Mouse (Mus musculus) thymus, adult 18-20 months (tissue): ENCODE results near the gene Cldn13.
"Not testable (repeated sequence)": the region's sequence is repeated elsewhere in the genome, so short reads cannot be mapped to it uniquely, and the experiment has no call there.

Source experiments
- DNase-seq, 2 experiments: peaks; one replicate each; pipeline ENCODE4 v3.0.0; 2022; ENCODE audit warnings: mixed read lengths in 2 of 2

Gene Cldn13

DNA sequence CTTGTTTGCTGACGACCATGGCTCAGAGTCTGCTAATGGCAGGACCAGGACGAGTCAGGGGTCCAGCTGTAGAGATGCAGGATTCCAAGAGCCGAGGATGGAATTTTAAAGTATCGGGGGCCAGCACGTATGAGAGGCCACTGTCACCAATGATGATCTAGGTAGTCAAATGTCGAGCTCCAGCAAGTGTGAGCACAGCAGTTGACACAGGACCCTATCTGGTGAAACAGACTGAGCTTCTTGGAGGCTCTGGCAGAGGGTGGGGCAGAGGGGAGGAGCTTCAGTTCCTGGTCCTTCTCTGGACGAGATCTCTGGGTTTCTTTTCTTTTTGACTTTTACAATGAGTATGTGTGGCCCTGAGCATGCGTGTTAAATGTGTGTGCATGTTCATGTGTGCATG is at the start of gene Cldn13:
Gene Cldn13, minus strand, starts transcription at position 216 of the 400 bp plus-strand sequence.
- DNase-seq, result no peak

DNA sequence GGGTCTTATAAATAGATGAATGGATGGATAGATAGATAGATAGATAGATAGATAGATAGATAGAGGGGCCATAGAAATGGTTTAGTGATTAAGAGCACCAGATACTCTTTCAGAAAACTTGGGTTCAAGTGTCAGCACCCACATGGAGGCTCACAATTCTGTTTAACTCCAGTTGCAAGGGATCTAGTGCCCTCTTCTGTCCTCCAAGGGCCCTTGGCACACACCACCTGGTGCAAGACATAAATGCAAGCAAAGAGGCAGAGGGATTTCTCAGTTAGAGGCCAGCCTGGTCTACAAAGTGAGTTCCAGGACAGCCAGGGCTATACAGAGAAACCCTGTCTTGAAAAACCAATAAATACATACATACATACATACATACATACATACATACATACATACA is 49.3 kb upstream of the Cldn13 start:
- DNase-seq, result not testable (repeated sequence)

DNA sequence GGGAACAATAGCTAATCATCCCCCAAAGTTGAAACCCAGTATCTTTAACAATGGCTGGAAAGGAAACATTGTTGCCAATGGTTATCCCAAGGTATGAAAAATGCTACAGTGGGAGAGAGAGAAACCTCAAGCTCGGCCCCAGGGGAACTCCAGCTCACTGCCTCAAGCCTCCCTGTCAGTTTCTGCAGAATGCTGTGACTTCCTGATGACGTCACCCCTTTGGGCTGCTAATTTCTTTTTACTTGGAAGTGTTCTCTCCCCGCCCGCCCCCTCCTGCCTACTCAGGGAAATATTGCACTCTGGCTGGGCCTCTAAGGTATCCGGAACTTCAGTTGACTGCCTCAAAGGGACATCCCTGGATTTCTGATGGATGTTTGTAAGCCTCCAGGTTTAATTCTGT is 48.2 kb upstream of the Cldn13 start:
- DNase-seq, result no peak

DNA sequence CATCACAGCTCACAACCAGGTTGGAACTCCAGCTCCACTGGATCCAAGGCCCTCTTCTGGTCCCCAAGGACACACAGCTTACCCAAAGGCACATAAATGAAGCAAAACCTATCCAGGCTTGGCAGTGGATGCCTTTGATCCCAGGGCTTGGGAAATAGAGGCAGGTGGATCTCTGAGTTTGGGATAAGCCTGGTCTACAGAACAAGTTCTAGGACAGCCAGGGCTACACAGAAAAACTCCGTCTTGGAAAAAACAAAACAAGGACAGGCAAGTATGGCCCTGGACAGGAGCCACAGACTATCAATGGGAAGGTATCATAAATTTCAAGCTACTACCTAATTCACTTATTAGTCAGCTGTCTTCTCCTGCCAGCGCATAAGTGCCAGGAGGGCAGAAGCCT is 46.2 kb upstream of the Cldn13 start:
- no peak for DNase-seq

DNA sequence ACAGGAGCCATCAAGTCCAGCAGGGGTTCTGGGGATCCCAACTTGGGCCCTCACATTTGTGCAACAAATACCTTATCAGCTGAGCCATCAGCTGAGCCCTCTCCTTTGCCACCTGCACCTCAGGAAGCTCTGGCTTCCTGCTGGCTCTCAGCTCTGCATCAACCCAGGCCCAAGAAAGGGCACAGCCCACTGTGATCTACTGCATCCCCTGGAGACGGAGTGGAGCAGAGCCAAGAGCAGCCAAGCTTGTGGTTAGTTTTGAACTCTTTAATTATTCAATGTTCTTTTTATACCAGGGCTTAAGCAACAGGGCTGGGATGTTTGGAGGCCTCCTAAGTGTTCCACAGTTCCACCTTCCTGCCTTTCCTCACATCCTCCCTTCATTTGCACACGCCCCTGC is 45.1 kb upstream of the Cldn13 start:
- DNase-seq, result peak in 1 of 2 experiments; percentile 40

DNA sequence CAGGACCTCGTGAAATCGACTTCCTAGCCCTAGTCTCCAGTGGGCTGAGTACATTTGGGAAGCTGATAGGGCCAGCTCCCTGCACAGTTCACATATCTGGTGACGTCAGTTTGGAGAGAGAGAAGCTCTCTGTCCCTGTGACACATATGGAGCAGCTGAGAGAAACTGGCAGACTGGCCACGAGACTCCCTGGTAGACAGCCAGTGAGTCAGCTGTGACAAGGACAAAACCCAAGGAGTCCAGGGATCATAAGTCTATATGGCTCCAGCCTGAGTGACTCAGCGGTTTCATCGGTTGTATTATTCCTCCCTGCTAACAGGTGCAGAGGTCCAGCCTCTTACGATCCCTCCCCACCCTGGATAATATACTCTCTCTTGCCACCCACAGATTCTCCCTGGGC is 43.8 kb upstream of the Cldn13 start:
- no peak for DNase-seq

DNA sequence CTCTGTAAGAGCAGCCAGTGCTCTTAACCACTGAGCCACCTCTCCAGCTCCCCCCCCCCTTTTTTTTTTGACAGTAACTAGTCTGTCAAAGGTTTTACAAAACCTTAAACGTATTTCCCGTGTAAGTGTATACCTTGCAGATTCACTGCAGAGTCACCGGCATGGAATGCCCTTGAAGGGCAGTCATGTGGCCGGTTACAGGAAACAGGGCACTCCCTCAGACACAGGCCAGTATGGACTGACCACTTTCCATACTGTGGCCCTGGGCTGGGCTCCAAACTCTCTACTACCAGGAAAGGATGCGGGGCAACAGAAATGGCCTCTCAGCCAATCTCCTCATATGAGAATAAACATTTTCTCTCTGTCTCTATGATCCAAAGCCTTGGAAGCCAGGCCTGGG is 40.2 kb upstream of the Cldn13 start:
- no peak for DNase-seq

DNA sequence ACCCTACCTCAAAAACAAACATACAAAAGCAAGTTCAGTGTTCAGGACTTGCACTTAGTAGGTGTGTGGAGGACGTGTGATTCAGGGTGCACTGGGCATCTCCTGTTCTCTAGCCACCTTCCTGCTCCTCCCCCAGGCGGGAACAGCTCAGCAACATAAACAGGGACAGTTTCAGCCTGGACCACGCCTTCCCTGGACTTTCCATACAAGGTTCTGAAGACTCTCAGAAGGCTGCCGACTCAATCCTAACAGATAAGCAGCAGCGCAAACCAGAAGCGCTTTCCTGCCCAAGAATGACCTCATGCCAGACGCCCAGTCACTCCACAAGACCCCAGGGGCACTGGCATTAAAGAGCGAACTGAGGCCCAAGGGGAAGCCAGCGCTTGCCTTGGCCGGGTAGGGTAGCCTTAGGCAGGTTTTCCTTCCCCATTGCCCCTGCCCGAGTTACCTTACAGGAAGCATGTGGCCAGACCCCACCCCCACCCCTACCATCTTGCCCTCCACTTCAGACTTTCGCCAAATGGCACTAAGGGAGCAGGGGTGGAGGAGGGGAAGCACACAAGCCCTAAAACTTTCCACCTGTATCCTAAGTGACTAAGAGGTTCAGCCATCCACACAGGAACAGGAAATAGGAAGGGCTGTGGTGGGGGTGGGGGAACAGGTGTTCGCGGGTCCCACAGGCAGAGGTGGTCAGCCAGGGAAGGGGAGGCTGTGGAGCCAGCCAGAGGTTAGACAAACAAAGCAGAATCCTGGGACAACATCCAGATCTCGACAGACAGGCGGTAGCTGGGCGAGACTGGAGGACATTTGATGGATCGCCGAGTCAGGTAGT is 35.9 kb upstream of the Cldn13 start:
- DNase-seq, result peak; percentile 50 to 67

DNA sequence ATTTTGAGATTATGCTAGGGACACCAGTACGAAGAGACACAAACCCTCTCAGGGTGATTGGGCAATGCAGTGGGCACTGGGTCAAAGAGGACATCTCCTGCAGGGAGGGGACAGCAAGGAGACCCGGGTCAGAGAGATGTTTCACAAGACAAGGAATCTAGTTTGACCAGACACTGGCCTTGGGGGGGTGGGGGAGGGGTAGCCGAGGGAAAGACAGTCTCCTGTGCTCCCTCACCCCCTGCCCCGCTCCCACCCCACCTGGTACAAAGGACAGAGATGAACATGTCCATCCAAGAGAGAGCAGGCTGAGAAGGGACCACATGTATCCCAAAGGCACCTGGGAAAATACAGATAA is 32.7 kb upstream of the Cldn13 start:
- no peak for DNase-seq

DNA sequence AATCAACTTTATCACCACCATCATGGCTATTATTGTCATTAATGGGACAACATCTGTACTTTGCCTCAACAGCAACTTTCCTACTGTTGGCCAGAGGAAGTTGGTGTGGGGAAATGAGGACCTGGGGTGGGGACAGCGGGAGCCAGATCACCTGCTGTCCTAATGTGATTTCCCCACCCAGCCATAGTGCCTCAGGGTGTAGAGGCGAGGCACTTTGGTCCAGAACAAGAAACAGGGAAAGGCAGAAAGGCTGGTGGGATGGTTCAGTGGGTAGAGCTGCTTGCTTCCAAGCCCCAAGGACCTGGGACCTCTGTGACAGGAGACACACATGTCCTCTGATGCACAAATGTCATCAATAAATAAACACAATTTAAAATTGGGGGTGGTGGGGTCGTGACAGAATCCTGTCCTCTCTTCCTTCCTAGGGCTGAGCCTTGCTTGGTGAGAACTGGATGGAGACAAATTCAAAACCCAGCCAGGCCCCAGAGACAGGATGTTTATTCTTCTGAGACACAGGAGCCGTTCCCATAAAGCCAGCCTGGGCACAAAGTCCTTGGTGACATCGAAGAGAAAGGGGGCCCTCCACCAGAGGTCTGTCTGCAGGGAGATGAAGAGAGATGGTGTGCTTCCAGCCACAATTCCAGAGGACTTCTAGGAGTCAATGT is 32.2 kb upstream of the Cldn13 start:
- no peak for DNase-seq

DNA sequence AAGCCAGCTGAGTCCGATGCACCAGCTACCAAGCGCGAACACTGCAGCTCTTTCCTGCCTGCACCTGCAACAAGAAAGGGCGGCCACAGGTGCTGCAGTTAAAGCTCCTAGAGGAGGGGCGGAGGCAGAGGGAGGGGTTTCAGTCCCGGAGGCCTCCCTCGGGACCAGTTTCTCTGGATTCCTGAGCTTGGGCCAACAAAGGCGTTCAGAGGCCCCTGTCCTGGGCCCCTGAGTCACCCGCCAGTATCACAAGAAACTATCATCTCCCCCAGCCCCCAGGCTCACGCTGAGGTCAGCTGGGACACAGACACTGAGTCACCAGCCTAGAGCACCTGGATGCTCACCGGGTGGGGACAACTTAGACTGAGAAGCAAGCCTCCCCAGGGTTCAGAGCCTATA is 31.5 kb upstream of the Cldn13 start, which contains the start of gene Cldn4:
Gene Cldn4, minus strand, starts transcription at position 78 of the 399 bp plus-strand sequence.
- DNase-seq, result peak; percentile 69 to 79

DNA sequence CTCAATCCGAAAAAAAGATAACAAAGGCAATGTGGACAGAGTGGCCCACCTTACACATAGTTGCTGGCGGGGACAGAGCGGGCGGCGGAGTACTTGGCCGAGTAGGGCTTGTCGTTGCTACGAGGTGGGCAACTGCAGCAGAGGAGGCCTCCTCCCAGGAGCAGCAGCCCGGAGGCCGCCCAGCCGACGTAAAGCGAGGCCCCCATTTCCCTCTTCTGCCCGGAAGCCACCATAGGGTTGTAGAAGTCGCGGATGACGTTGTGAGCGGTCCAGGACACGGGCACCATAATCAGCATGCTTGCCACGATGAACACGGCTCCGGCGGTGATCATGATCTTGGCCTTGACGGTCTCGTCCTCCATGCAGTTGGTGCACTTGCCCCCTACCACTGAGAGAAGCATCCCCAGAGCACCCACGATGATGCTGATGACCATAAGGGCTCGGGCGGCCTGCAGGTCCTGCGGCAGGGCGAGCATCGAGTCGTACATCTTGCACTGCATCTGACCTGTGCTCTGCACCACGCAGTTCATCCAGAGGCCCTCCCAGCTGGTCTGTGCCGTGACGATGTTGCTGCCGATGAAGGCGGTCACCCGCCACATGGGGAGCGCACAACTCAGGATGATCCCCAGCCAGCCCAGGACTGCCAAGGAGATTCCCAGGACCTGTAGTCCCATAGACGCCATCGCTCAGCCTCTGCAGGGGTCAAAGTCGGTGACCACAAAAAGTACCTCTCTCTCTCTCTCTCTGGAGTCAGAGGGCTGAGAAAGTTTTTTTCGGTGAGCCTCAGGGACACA is 30.9 kb upstream of the Cldn13 start:
- DNase-seq, result no peak

DNA sequence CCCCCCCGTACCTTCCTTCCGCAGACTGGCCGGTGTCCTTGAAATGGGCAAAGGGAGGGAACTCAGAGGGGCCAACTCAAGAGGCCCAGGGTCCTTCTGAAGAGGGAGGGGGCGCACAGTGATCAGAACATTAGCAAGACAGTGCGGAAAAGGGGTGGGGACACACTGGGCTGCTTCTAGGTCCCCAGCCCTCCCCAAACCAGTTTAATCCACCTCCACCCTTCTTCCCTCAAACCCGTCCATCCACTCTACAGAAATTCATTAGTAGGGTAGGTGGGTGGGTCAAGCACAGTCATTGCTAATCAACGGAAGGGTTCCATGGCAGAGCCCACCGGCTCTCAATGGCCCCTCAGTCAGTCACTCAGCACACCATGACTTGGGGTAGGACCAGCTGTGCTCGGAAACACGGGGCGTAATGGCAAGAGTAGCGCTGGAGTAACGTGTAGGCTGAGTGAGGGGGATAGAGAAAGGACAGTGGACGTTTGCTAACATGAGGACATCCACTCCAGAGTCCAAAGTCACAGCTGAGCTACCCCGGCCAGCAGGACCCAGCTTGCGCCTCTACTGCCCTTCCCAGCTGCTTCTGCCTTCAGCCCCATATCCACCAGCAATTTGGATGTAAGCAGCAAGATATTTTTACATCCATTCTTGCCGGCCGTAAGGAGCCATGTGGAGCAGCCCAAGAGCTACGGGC is 30.1 kb upstream of the Cldn13 start:
- DNase-seq, result no peak

DNA sequence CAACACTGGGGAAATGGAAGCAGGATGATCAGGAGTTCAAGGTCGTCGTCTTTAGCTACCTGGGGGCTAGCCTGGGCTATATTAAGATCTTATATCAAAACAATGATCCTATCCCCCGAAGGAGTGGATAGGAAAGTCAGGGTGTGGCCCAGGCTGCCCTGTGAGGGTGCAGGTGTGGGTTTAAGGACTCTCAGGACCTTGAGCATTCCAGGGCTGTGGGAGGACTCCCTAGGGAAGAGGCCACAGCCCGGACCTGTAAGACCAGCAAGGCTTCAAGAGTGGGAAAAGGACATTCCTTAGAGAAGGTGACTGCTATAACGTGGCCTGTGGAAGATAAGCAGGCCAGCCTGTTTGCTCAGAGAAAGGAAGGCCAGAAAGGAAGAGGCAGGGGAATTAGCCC is 28.9 kb upstream of the Cldn13 start:
- no peak for DNase-seq

DNA sequence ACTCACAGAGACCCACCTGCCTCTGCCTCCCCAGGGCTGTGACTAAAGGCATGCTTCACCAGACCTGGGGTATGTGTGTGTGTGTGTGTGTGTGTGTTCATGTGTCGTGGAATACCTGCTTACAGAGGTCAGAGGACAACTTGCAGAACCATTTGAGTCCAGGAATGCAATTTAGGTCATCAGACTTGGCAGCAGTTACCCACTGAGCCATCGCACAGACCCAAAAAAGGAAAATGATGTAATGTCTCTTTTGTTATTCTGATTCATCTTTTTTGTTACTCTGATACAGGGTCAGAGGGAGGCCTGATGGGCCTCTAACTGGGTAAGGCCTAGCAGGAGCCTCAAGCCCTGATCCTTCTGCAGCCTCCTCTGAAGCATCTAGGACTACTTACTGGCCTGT is 27.4 kb upstream of the Cldn13 start:
- no peak for DNase-seq

DNA sequence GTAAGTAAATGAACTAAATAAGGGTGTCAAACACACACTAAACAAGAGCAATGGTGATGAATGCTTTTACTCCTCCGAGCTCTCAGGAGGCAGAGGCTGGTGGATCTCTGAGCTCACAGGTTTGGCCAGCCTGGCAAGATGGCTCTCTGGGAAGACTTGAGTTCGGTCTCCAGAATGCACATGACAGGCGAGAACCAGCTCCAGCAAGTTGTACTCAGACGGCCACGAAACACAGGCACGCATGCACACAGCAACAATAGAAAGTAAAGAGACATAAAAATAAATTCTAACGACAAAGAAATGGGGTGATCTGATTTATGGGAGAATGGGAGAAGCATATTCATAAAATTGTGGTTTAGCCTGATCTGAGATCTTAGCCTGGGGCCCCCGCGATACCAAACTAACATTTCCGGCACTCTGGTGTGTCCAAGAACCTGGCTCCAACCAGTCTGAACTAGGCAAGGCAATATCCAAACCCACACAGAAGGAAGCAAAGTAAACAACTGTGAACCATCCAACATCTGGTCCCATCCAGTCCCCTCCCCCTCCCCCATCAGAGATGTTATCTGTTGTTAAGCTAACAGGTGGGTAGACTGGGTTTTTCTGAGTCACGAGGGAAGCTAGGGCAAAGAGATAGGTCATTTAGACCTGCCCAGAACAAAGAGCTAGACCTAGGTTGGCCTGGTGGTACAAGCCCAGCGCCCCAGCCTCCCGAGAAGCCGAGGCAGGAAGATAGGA is 26.3 kb upstream of the Cldn13 start:
- peak; percentile 41 to 72 for DNase-seq

DNA sequence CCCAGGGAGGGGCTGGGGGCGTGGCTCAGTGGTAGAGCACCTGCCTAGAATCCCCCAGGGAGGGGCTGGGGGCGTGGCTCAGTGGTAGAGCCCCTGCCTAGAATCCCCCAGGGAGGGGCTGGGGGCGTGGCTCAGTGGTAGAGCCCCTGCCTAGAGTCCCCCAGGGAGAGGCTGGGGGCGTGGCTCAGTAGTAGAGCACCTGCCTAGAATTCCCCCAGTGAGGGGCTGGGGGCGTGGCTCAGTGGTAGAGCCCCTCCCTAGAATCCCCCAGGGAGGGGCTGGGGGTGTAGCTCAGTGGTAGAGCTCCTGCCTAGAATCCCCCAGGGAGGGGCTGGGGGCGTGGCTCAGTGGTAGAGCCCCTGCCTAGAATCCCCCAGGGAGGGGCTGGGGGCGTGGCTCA is 24.2 kb upstream of the Cldn13 start:
- DNase-seq, result not testable (repeated sequence)

DNA sequence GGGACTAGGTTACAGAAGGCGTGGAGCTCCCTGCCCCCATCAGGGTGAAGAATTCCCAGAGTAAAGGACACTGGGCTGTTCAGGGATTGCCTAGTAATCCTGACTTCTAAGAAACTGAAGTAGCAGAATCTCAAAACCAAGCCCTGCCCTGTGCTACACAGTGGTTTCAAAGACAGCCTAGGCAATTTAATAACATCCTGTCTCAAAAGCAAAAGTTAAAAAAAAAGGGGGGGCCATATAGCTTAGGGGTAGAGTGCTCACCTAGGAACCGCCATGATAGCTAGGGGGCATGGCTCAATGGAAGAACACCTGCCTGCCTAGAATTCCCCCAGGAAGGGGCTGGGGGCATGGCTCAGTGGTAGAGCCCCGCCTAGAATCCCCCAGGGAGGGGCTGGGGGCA is 23.7 kb upstream of the Cldn13 start:
- DNase-seq, result no peak

DNA sequence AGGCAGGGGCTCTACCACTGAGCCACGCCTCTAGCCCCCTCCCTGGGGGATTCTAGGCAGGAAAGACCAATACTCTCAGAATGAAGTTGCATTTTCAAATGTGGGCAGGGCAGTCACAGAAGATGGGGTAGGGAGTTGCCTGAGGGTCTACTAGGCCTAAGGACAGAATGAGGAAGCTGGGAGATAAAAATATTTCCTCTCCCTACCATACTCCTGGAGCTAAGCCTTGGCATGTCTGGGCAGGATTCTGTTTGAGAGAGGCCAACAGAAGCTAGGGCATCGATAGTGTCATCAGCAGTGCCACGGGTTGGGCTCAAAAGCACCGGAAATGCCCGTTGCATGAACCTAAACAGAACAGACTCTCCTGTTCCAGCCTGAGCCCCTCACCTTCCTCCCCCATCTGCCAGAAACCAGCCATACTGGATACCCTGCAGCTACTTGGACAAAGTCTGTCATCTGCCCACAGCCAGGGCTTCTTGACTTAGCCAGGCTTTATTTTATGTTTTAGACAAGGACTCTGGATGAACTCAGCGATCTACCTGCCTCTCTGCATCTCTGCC is 21.4 kb upstream of the Cldn13 start:
- no peak for DNase-seq

DNA sequence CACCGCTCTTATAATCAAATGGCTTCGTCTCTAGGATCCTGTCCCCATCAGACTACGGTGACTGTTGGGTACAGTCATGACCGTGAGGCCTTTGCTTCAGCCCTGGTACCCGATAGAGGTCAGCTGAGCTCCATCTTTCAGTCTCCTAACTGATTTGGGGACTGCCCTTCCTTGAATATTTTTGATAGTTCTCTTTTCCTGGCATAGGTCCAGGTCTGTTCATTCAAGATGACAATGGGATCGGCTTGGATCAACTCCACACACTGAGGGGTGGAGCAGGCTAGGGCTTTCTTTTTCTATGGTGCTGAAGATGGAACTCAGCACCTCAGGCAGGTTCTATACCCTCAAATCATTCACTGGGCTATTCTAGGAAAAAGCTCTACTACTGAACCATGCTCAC is 20.7 kb upstream of the Cldn13 start:
- no peak for DNase-seq

DNA sequence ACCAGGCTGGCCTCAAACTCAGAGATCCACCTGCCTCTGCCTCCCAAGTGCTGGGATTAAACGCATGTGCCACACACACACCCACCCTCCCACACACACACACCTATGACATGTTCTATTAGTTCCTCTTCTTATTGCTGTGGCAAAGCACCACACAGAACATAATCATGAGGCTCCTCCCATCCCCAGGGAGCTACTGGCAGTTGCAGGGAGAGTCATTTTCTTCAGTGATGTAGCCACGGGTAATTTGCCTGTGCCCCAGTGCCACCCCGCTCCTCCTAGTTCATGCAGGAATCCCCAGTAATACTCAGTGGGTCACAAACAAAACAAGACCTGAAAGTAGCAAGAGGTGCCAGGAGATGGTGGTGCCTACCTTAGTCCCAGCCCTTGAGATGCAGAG is 19.3 kb upstream of the Cldn13 start:
- DNase-seq, result no peak

DNA sequence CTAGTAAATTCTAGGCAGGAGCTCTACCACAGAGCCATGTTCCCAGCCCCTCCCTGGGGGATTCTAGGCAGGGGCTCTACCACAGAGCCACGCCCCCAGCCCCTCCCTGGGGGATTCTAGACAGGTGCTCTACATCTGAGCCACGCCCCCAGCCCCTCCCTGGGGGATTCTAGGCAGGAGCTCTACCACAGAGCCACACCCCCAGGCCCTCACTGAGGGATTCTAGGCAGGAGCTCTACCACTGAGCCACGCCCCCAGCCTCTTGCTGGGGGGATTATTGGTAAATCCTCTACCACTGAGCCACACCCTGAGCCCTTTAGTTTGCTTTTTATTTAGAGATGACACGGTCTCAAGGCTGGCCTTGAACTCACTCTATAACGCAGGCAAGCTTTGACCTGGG is 18.4 kb upstream of the Cldn13 start:
- peak in 1 of 2 experiments; percentile 37 for DNase-seq
